Mouse (Mus musculus) cerebellum, postnatal 14 days (tissue): ENCODE results near the gene Il10rb.

Experiments
- DNase-seq, 2 experiments: peaks; one replicate each; pipeline ENCODE4 v3.0.0; 2021; ENCODE audit warnings: mixed read lengths in 2 of 2

The Il10rb gene

GRCm38 (mm10) chr16:91452363-91452896 is 46.5 kb downstream of the Il10rb start:
- DNase-seq = no peak

- no peak for DNase-seq
Measured at GRCm38 (mm10) chr16:91455868-91456267, 49.9 kb downstream of the Il10rb start.

DNA sequence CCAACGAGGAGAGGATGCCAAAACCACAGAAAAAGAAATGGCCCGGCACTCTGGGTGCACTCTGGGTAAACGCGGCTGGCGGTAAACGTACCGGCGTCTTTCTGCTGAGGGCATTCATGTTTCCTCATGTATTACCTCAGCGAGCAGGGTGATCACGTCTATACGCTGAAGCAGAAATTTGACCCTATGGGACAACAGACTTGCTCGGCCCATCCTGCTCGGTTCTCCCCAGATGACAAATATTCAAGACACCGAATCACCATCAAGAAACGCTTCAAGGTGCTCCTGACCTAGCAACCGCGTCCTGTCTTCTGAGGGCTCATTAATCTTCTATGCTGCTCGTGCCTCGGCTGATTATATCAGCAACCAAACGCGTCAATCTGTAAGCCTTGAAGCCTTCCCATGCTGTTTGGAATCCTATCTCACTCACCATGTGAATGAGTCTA is 52.4 kb downstream of the Il10rb start:
- DNase-seq = no peak

- peak in 1 of 2 experiments; percentile 25 for DNase-seq
Measured at GRCm38 (mm10) chr16:91458976-91459375, 53.0 kb downstream of the Il10rb start.

DNA sequence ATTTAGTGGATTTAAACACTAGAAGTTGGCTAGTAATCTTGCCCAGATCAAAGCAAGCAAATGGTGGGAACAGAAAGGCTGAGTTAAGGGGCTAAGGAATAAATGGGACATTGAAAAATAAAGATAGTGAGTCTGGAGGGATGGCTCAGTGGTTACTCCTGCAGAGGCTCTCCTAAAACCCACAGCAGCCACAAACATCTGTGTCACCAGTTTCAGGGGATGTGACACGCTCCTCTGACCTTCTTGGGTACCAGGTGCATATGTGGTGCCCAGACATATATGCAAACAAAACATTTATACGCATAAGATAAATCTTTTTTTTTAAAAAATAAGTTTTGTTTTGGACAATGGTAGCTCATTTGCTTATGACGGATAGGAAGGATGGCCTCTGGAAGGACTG is 53.4 kb downstream of the Il10rb start:
- DNase-seq = no peak

GRCm38 (mm10) chr16:91459841-91460370 is 53.9 kb downstream of the Il10rb start:
- peak in 1 of 2 experiments; percentile 15 for DNase-seq

DNA sequence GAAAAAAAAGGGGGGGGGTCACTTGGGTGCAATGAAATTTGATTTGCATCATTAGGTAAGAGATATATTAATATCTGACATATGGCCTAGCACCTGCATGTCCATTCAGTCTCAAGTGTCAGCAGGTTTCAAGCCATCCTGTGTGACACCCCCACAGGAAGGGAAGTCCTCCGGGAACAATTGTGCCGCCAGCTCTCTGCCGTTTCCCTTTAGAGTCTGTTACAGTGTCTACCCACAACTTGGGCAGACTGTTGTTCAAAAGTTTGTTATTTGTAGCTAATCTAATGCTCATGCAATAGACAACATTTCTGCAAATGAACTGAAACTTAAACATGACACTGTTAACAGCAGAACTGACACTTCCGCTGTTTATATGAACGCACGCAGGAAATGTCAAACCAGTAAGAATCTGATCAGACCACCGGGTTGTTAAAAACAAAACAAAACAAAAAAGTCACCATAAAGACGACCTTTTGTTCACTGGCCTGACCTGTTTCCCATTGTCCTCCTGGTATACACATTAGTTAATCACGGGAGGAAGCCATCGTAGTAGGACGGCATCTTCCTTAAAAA is 55.2 kb downstream of the Il10rb start:
- DNase-seq = no peak

DNA sequence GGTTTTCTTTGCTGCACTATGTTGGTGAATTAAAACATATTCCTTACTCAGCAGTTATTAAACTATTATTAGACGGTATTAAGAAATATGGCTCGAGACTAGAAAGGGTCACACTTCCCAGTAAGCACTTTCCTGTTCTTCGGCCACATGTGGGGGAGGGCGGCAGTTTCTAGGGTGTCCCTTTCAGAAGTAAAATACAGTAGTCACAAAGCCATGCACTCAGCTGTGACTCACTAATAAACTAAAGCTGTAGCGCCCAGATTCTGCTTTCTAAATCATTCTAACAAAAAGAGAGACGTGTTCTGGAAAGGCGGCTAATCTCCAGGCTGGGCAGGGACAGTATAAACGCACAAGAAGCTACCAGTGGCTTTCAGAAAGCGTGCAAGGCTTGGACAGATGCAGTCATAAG is 55.8 kb downstream of the Il10rb start:
- no peak for DNase-seq

DNA sequence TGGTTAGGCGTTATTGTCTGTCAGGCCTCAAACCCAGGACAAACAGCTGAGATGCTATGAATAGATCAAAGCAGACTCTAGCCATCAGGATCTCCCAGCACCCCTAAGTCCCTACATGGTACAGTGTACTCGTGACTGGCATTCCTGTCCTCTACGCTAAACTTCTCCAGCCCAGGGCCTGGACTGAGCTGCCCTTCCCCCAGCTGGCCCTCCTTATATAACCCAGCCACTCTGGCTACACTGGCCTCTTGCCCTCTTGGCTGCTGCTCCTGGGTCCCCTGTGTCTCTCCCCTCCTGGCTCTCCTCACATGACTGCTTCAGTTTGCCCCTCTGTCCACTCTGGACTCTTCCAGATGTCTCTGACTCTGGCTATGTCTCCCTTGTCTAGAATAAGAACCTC is 56.7 kb downstream of the Il10rb start:
- no peak for DNase-seq

- DNase-seq = no peak
Measured at GRCm38 (mm10) chr16:91463400-91463799, 57.4 kb downstream of the Il10rb start.

GRCm38 (mm10) chr16:91463836-91464400 is 58.0 kb downstream of the Il10rb start:
- no peak for DNase-seq

GRCm38 (mm10) chr16:91464594-91465504 is 58.9 kb downstream of the Il10rb start:
- DNase-seq = peak; percentile 93 to 96

- peak in 1 of 2 experiments; percentile 15 for DNase-seq
Measured at GRCm38 (mm10) chr16:91465505-91466240, 59.7 kb downstream of the Il10rb start.

DNA sequence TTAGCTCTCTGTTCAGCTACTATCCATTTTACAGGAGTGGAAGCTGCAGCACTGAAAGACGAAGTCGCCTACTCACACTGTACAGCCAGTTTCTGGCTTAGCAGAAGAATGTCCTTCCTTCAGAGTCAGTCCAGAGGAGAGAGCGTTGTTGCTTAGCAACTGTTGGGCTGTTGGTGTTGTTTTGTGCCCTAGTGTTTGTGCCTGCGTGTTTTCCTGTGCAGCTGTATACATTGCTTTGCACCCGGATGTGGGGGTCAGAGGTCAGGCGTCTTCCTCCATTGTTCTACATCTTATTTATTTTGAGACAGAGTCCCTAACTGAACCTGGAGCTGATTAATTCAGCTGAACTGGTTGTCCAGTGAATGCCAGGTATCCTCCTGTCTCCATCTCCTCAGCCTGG is 60.6 kb downstream of the Il10rb start:
- no peak for DNase-seq

GRCm38 (mm10) chr16:91470470-91470869 is 64.5 kb downstream of the Il10rb start:
- no peak for DNase-seq

GRCm38 (mm10) chr16:91471481-91471880 is 65.5 kb downstream of the Il10rb start:
- no peak for DNase-seq
